Mouse (Mus musculus) layer of hippocampus, adult 8-10 months (tissue): ENCODE measurements around the gene Mapkap1. TPM values are rescaled to one million over a fixed set of nuclear protein-coding genes. Genes with fewer than 3 reads are reported as not detected.
A peak's percentile ranks its signal among the peaks of the same experiment; 100 is the strongest.

ENCODE experiments used
- DNase-seq, 2 experiments: peaks; one replicate each; pipeline ENCODE4 v3.0.0; 2022; ENCODE audit warnings: low spot score in 2 of 2
- total RNA-seq, 4 experiments: library from RNA; stranded (reverse); gene quantifications; 2 replicates each; pipeline ENCODE4 v1.2.4; 2022

The Mapkap1 gene
- total RNA-seq, 4 experiments from 2014 or later = 63.0 to 71.6 (median 66.3) TPM

- no peak for DNase-seq
Measured at GRCm38 (mm10) chr2:34628903-34629540, 222.5 kb downstream of the Mapkap1 start.

GRCm38 (mm10) chr2:34629758-34630157 is 223.2 kb downstream of the Mapkap1 start:
- no peak for DNase-seq

GRCm38 (mm10) chr2:34630445-34630844 is 223.9 kb downstream of the Mapkap1 start:
- no peak for DNase-seq

GRCm38 (mm10) chr2:34632051-34632450 is 225.5 kb downstream of the Mapkap1 start:
- no peak for DNase-seq

GRCm38 (mm10) chr2:34635249-34636165 is 228.9 kb downstream of the Mapkap1 start:
- no peak for DNase-seq

- peak; percentile 61 to 83 for DNase-seq
Measured at GRCm38 (mm10) chr2:34638955-34639650, 232.5 kb downstream of the Mapkap1 start.

GRCm38 (mm10) chr2:34639725-34640124 is 233.2 kb downstream of the Mapkap1 start:
- no peak for DNase-seq

- no peak for DNase-seq
Measured at GRCm38 (mm10) chr2:34642351-34642750, 235.8 kb downstream of the Mapkap1 start.

- no peak for DNase-seq
Measured at GRCm38 (mm10) chr2:34644571-34645526, 238.3 kb downstream of the Mapkap1 start.

GRCm38 (mm10) chr2:34645851-34646540 is 239.4 kb downstream of the Mapkap1 start:
- DNase-seq = no peak

- no peak for DNase-seq
Measured at GRCm38 (mm10) chr2:34646541-34646865, 239.9 kb downstream of the Mapkap1 start.

GRCm38 (mm10) chr2:34647410-34647809 is 240.8 kb downstream of the Mapkap1 start:
- DNase-seq = no peak

- no peak for DNase-seq
Measured at GRCm38 (mm10) chr2:34667820-34668219, 261.2 kb downstream of the Mapkap1 start.

GRCm38 (mm10) chr2:34668440-34669191 is 262.0 kb downstream of the Mapkap1 start:
- DNase-seq = peak in 1 of 2 experiments; percentile 53

GRCm38 (mm10) chr2:34669203-34669746 is 262.7 kb downstream of the Mapkap1 start:
- DNase-seq = no peak

- no peak for DNase-seq
Measured at GRCm38 (mm10) chr2:34670470-34670869, 263.9 kb downstream of the Mapkap1 start.

GRCm38 (mm10) chr2:34671385-34672026 is 264.9 kb downstream of the Mapkap1 start:
- no peak for DNase-seq

- no peak for DNase-seq
Measured at GRCm38 (mm10) chr2:34673846-34674245, 267.3 kb downstream of the Mapkap1 start.
